Mouse (Mus musculus) heart, embryonic 16.5 days (tissue): ENCODE results near the gene 1700092M07Rik. TPM values are rescaled to one million over a fixed set of nuclear protein-coding genes. Genes with fewer than 3 reads are reported as not detected.

Experiments used
- ATAC-seq: fragments of 200-750 bp; cut with Nextera tagmentation; replicated peaks from 2 replicates; pipeline ENCODE4 v1.8.0; 2017; ENCODE audit warnings: moderate number of reproducible peaks; ENCODE audit not compliant: insufficient read depth, low FRiP score; ENCODE audit errors: extremely low read depth
- H3K27ac ChIP-seq: fragments of 300-500 bp; sonication (generic); 2 replicates; pipeline ENCODE4 v1.5.1; 2014; ENCODE audit warnings: mild to moderate bottlenecking, low read length, control low read depth, moderate library complexity
- H3K27me3 ChIP-seq: fragments of 300-500 bp; sonication (generic); 2 replicates; pipeline ENCODE4 v1.6.1; 2014; ENCODE audit warnings: low read length, mixed read lengths; ENCODE audit not compliant: control insufficient read depth, insufficient read depth
- H3K36me3 ChIP-seq: fragments of 300-500 bp; sonication (generic); 2 replicates; pipeline ENCODE4 v1.6.1; 2014; ENCODE audit not compliant: control insufficient read depth, insufficient read depth
- H3K4me1 ChIP-seq: fragments of 300-500 bp; sonication (generic); 2 replicates; pipeline ENCODE4 v1.6.1; 2014; ENCODE audit warnings: low read length, mixed read lengths; ENCODE audit not compliant: control insufficient read depth, insufficient read depth
- H3K4me2 ChIP-seq: fragments of 300-500 bp; sonication (generic); 2 replicates; pipeline ENCODE4 v1.6.1; 2014; ENCODE audit warnings: low read depth, mild to moderate bottlenecking, control low read depth, low read length
- H3K4me3 ChIP-seq: fragments of 300-500 bp; sonication (generic); 2 replicates; pipeline ENCODE4 v1.5.1; 2014; ENCODE audit warnings: mild to moderate bottlenecking, control low read depth, low read length
- H3K9ac ChIP-seq: fragments of 300-500 bp; sonication (generic); 2 replicates; pipeline ENCODE4 v1.6.1; 2014; ENCODE audit warnings: low read length, control low read depth
- H3K9me3 ChIP-seq: fragments of 300-500 bp; sonication (generic); replicated peaks from 2 replicates; pipeline ENCODE4 v1.6.1; 2016; ENCODE audit warnings: low read length; ENCODE audit not compliant: control insufficient read depth
- WGBS: fragments of 180-500 bp; shearing (Covaris S2); extraction: QIAGEN DNeasy Blood & Tissue Kit; methylation state at CpG from one replicate; pipeline ENCODE4 v1.1.7; 2014; 5-methylcytosine and 5-hydroxymethylcytosine counted together
- polyA plus RNA-seq: library from polyadenylated mRNA; unstranded; fragments of >200 nt; fragmentation: Nextera tagmentation; extraction: Ambion mirVana; gene quantifications from 2 replicates; pipeline ENCODE4 v1.2.1, GENCODE M21; 2015

The 1700092M07Rik gene
- polyA plus RNA-seq, 1 experiment from 2014 or later: 0.63 TPM

DNA sequence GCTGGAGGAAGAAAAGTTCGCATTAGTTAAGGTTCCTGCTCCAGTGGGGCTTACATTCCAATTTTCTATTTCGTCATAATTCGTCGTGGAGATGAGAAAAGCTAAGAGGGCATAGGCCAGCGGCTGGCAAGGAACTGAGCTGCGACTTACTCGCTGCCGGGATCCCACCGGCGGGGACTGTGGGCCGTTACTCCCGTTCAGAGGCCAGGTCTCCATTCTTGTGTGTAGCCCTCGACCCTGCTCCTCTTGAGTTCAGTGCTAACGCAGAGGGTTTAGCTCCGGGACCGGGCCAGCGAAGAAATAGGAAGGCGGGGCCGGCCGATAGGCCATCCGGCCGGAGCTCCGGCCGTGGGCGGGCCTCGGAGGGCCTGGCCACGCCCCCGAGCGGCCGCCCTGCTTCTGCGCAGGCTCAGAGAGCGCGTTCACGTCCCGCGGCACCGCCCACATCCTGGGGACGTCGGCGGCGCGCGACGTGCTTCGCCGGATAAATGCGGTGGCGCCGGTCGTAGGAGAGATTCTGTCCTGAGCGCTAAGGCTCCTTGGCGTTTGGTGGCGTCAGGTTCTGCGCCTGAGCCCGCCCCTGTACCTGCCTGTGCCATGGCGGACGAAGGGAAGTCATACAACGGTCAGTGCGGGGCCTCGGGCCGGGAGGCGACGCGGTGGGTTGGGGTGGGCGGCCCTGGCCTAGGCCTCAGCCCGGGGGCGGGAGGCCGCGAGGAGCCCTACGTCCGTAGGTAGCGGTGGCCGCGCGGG lies 16.3 kb downstream of the 1700092M07Rik start, which contains the start of gene Nxf1:
Gene Nxf1 (plus strand): TSS at position 439 of the 753 bp plus-strand sequence.
- Histone ChIP-seq H3K4me1 (peaks cover 22% of the 10 kb centered on the region), H3K36me3 (peaks cover 21% of the 10 kb centered on the region), H3K9ac (peak within 1 kb of the TSS; percentile 95), H3K4me3 (peak within 1 kb of the TSS; percentile 77), H3K4me2 (peak within 1 kb of the TSS; percentile 88), H3K27me3 (no peaks in the 10 kb centered on the region), H3K27ac (peak within 1 kb of the TSS; percentile 83), H3K9me3 (no peaks in the 10 kb centered on the region)
- under 1% methylated on average over 75 of the region's 75 CpGs for WGBS
- peak; percentile 95 for ATAC-seq

DNA sequence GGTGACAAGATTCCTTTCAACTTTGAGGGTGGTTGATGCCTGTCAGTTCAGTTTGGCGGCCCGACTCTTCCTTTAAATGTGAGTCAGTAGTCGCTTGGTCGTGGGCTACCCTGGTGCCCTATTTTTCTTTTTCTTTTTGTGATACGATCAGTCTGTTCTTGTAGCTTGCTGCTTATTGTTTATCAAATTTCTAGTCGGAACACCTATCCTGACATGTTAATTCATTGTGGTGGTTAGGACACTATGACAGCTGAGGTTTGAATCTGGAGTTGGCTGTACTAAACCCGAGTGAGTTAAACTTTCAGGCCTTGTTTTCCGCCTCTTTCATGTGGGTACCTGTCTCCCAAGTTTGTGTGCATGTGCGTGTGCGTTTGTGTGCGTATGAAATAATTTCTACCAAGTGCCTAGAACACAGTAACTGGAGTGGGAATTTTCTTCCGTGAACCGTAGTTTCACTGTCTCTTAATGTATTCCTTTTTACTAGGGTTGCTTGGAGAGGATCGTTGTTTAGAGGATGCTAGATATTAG lies 17.0 kb downstream of the 1700092M07Rik start:
- peak overlapping the region; percentile 83 for H3K27ac ChIP-seq
- peaks cover 22% of the 10 kb centered on the region for H3K4me1 ChIP-seq
- 3% methylated on average over 14 of the region's 14 CpGs for WGBS
- H3K4me2 ChIP-seq: peak overlapping the region; percentile 88
- H3K4me3 ChIP-seq: peak overlapping the region; percentile 77
- H3K36me3 ChIP-seq: peaks cover 18% of the 10 kb centered on the region
- peak overlapping the region; percentile 95 for H3K9ac ChIP-seq
- no peaks in the 10 kb centered on the region for H3K9me3 ChIP-seq
- no peak for ATAC-seq
- no peaks in the 10 kb centered on the region for H3K27me3 ChIP-seq

DNA sequence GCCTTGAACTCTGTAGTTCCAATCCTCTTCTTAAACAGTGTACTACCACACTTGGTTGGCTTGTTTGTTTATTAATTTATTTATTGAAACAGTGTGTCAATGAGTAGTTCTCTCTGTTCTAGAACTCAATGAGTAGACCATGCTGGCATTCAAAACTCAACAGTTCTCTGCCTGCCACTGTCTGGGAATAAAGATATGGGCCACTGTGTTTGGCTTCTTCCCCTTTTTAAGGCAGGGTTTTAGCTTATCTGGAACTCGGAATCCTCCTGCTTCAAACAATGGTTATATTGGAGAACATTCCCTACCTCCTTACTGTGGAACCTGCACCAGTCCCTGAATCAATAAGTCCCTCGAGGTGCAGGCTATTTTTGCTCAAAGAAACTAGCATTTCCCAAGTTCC lies 18.4 kb downstream of the 1700092M07Rik start:
- Histone ChIP-seq H3K9me3 (no peaks in the 10 kb centered on the region), H3K27me3 (no peaks in the 10 kb centered on the region), H3K4me1 (peaks cover 22% of the 10 kb centered on the region), H3K4me2 (no peak overlapping the region), H3K9ac (no peak overlapping the region), H3K27ac (no peak overlapping the region), H3K36me3 (peaks cover 22% of the 10 kb centered on the region), H3K4me3 (no peak overlapping the region)
- 78% methylated on average over 2 of the region's 2 CpGs for WGBS
- ATAC-seq: no peak

DNA sequence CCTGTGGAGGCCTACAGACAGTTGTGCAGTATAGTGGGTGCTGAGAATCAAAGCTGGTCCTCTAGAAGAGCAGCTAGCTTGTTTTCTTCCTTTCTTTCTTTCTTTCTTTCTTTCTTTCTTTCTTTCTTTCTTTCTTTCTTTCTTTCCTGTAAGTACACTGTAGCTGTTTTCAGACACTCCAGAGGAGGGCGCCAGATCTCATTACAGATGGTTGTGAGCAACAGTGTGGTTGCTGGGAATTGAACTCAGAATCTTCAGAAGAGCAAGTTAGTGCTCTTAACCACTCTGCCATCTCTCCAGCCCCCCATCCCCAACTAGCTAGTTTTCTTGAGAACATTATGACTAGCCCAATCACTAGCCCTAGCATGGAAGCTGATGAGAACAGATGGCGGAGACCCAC lies 20.2 kb downstream of the 1700092M07Rik start:
- H3K4me3 ChIP-seq: no peak overlapping the region
- no peak for ATAC-seq
- no peak overlapping the region for H3K27ac ChIP-seq
- H3K9ac ChIP-seq: no peak overlapping the region
- H3K27me3 ChIP-seq: no peaks in the 10 kb centered on the region
- 96% methylated on average over 2 of the region's 2 CpGs for WGBS
- H3K36me3 ChIP-seq: peaks cover 32% of the 10 kb centered on the region
- peaks cover 18% of the 10 kb centered on the region for H3K4me1 ChIP-seq
- no peak overlapping the region for H3K4me2 ChIP-seq
- no peaks in the 10 kb centered on the region for H3K9me3 ChIP-seq

DNA sequence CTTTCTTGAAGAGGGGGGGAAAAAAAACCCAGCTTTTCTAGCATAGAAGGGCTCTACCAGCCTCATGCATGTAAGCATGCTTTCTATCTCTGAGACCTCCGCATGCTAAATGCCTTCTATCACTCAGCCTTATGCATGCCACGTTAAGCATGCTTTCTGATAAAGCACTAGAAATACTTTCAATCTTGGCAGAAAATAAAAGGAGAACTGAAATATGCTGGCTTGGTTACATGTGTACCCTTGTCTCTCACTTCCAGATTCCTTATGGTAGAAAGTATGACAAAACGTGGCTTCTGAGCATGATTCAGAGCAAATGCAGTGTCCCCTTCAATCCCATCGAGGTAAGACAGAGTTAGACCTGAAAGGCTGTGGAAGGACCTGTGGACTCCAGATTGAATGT lies 22.8 kb downstream of the 1700092M07Rik start:
- Histone ChIP-seq H3K4me2 (no peak overlapping the region), H3K4me3 (no peak overlapping the region), H3K9me3 (no peaks in the 10 kb centered on the region), H3K27ac (no peak overlapping the region), H3K4me1 (peaks cover 7% of the 10 kb centered on the region), H3K9ac (no peak overlapping the region), H3K36me3 (peaks cover 57% of the 10 kb centered on the region), H3K27me3 (no peaks in the 10 kb centered on the region)
- 68% methylated on average over 4 of the region's 4 CpGs for WGBS
- no peak for ATAC-seq

DNA sequence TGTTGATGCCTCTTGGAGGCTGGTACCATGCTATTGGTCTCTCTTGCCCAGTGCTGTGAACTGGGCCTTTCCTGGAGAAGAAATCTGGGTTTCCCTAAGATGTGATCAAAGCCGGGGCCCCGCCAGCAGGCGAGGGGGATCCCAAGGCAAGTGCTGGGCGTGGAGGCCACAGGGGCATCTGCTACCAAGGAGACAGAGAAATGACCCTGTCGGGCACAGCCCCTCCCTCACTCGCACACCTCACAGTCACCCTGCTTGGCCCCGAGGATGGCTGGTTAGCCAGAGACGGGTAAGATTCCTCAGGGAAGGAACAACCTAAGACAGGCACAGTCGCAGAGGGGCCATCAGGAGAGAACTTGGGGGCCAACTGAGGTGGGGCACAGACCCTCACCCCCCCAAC lies 25.0 kb downstream of the 1700092M07Rik start:
- WGBS: 96% methylated on average over 9 of the region's 9 CpGs
- H3K27me3 ChIP-seq: no peaks in the 10 kb centered on the region
- peaks cover 74% of the 10 kb centered on the region for H3K36me3 ChIP-seq
- no peak for ATAC-seq
- no peak overlapping the region for H3K4me2 ChIP-seq
- no peak overlapping the region for H3K4me3 ChIP-seq
- no peaks in the 10 kb centered on the region for H3K9me3 ChIP-seq
- H3K27ac ChIP-seq: no peak overlapping the region
- no peak overlapping the region for H3K9ac ChIP-seq
- no peaks in the 10 kb centered on the region for H3K4me1 ChIP-seq

DNA sequence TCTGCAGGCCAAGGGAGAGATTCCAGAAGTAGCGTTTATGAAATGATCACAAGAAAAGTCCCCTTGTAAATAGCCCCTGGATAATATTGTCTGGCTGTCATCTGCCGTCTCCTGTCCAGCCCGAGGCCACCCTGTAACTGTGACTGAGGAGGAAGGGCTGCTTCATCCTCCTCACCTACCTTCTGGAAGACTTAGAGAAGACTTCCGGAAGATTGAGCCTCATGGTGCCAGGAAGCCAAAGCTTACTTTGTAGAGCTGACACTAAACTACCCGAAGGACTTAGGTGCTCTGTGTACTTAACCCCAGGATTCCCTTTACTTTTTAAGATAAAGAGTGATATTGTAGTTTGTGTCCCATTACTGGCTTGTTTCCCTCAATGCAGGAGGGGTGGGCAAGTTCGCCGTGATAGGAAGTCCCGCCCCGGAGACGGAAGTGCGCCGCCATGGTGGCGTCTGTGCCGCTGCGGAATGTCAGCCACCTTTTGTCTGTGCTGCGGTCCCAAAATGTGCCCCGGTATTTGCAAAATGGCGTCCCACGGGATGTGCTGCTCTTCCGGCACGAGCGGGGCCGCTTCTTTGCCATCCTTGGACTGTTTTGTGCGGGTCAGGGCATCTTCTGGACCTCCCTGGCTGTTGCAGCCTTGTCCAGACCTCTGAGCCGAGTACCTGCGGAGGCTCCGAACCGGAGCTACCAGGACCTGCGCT lies 30.2 kb downstream of the 1700092M07Rik start, which contains the start of gene Tmem223:
Gene Tmem223 (plus strand): TSS at position 430 of the 704 bp plus-strand sequence.
- WGBS: 17% methylated on average over 29 of the region's 29 CpGs
- peak within 1 kb of the TSS; percentile 98 for H3K9ac ChIP-seq

DNA sequence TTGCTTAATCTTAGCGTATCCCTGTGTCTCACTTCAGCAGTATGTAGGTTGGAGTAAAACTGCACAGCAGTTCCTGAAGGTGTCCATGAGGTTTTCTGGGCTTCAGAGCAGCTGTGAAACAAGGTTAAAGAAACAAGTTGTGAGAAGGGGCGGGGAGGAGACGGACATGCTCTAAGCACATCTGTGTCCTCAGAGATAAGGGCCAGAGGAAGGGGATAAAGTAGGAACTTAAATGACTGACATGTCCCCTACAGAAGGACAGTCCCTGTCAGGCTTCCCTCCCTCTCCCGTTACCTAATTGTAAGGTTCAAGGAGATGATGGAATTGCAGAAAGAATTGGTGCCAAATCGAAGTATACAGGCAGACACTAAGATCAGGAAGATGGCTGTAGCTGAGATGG lies 32.5 kb downstream of the 1700092M07Rik start:
- H3K9ac ChIP-seq: no peak overlapping the region; the same call in 1 of the 2 replicates
- H3K4me1 ChIP-seq: peaks cover 26% of the 10 kb centered on the region
- H3K4me3 ChIP-seq: peak overlapping the region; percentile 92
- peak overlapping the region; percentile 79 for H3K4me2 ChIP-seq
- peaks cover 28% of the 10 kb centered on the region for H3K36me3 ChIP-seq
- no peaks in the 10 kb centered on the region for H3K27me3 ChIP-seq
- no peaks in the 10 kb centered on the region for H3K9me3 ChIP-seq
- WGBS: 50% methylated on average over 5 of the region's 5 CpGs
- H3K27ac ChIP-seq: no peak overlapping the region; the same call in 1 of the 2 replicates
- ATAC-seq: no peak

More for the DNA sequence above, 30.2 kb downstream of the 1700092M07Rik start, which contains the start of gene Tmem223:
- ATAC-seq: no peak
- H3K27me3 ChIP-seq: no peaks in the 10 kb centered on the region
- H3K27ac ChIP-seq: peak within 1 kb of the TSS; percentile 90
- H3K4me1 ChIP-seq: peaks cover 24% of the 10 kb centered on the region
- peak within 1 kb of the TSS; percentile 86 for H3K4me2 ChIP-seq
- H3K9me3 ChIP-seq: no peaks in the 10 kb centered on the region
- peak within 1 kb of the TSS; percentile 90 for H3K4me3 ChIP-seq
- H3K36me3 ChIP-seq: peaks cover 49% of the 10 kb centered on the region
